Mouse (Mus musculus): ENCODE results near the gene Rpp21. TPM values are rescaled to one million over a fixed set of nuclear protein-coding genes. Genes with fewer than 3 reads are reported as not detected.
A peak's percentile ranks its signal among the peaks of the same experiment; 100 is the strongest.
"Not testable (repeated sequence)": the region's sequence is repeated elsewhere in the genome, so short reads cannot be mapped to it uniquely, and the experiment has no call there.

Rpp21 gene
- polyA plus RNA-seq, 1 experiment from 2014 or later: 113 TPM

DNA sequence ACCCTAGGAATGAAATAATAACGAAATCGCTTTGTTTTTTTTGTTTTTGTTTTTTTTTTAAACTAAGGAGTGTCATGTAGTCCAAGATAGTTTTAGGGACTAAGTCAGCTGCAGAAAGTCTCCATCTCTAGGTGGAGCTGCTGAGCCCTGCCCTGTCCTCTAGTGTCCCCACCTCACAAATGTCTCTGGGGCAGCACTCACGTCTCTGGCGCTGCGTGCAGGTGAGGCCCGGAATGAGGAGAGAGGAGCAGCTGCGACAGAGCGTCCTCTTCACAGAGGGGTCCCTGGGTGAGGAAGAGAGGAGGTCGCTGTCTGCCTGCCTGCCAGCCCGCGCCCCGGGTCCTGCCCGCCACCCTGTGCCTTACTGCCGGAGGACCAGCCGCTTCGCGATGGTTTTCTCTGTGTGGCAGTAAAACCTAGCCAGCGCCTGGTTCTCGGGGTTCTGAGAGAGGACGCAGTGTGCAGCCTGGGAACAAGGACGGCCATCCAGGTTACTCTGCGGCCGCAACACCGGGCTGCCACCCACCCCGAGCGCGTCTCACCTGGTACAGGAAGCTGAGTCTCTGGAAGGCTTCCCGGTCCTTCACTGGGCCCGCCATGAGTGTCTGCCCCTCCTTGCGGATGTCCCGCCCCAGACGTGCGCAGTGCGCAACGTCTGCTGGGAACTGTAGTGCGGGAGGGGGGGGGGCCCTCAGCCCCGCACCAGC lies 475 bp downstream of the Rpp21 start:
- Histone ChIP-seq H3K27ac (peak overlapping the region; percentile 88), H3K4me3 (replicated peaks) (peak overlapping the region; percentile 87), H3K36me3 (peaks cover 46% of the 10 kb centered on the region), H3K4me2 (peak overlapping the region; percentile 69), H3K9me3 (replicated peaks) (no peaks in the 10 kb centered on the region), H3K27me3 (no peaks in the 10 kb centered on the region), H3K4me1 (peaks cover 14% of the 10 kb centered on the region), H3K9ac (peak overlapping the region; percentile 84)
- under 1% methylated on average over 37 of the region's 37 CpGs for WGBS
- peak; percentile 97 for ATAC-seq (replicated peaks; ENCODE audit: low FRiP score)

DNA sequence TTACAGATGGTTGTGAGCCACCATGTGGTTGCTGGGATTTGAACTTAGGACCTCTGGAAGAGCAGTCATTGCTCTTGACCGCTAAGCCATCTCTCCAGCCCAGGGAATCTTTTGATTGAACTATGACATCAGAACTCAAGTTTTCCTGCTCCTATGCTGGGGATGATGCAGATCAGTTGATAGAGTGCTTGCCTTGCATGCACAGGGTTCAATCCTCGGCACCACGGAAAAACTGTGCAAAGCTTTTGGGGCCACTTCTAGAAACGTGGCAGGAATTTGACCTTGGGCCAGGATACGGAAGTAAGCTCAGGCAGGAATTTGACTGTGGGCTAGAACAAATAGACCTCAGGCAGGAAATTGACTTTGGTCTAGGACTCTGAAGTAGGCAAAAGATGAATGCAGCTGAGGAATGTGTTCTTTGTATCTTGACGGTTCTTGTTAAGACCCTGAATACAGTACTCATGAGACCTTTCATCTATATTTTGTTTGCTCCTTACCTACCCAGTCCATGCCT lies 4.7 kb downstream of the Rpp21 start:
- 52% methylated on average over 6 of the region's 6 CpGs for WGBS
- peaks cover 10% of the 10 kb centered on the region for H3K36me3 ChIP-seq
- no peak overlapping the region for H3K4me3 ChIP-seq (replicated peaks)
- no peaks in the 10 kb centered on the region for H3K9me3 ChIP-seq (replicated peaks)
- H3K27ac ChIP-seq: no peak overlapping the region
- H3K27me3 ChIP-seq: peaks cover 24% of the 10 kb centered on the region
- no peak overlapping the region for H3K4me2 ChIP-seq
- peaks cover 23% of the 10 kb centered on the region for H3K4me1 ChIP-seq
- no peak overlapping the region for H3K9ac ChIP-seq
- ATAC-seq (replicated peaks; ENCODE audit: low FRiP score): no peak

- peak; percentile 47; the same call in 1 of the 2 replicates for ATAC-seq (replicated peaks; ENCODE audit: low FRiP score)
- whole genome bisulfite sequencing: 7% methylated on average over 25 of the region's 25 CpGs
- Histone ChIP-seq H3K27ac (no peak overlapping the region), H3K27me3 (peaks cover 28% of the 10 kb centered on the region), H3K36me3 (peaks cover 10% of the 10 kb centered on the region), H3K4me1 (peaks cover 19% of the 10 kb centered on the region), H3K4me3 (replicated peaks) (peak overlapping the region; percentile 31), H3K9ac (0 out of 2 replicates have a peak overlapping the region, but pooled peaks have one; percentile 17), H3K9me3 (replicated peaks) (no peaks in the 10 kb centered on the region), H3K4me2 (peak overlapping the region; percentile 61)
Measured at GRCm38 (mm10) chr17:36252250-36252876, 5.5 kb downstream of the Rpp21 start.

GRCm38 (mm10) chr17:36248886-36249285 lies 9.0 kb downstream of the Rpp21 start:
- no peak overlapping the region for H3K27ac ChIP-seq
- H3K36me3 ChIP-seq: no peaks in the 10 kb centered on the region
- no peak overlapping the region for H3K9ac ChIP-seq
- WGBS: 23% methylated on average over 33 of the region's 33 CpGs
- H3K4me2 ChIP-seq: peak overlapping the region; percentile 42
- no peak for ATAC-seq (replicated peaks; ENCODE audit: low FRiP score)
- H3K4me3 ChIP-seq (replicated peaks): 0 out of 2 replicates have a peak overlapping the region, but pooled peaks have one; percentile 4
- H3K9me3 ChIP-seq (replicated peaks): no peaks in the 10 kb centered on the region
- peaks cover 13% of the 10 kb centered on the region; the same call in 1 of the 2 replicates for H3K4me1 ChIP-seq
- peaks cover 28% of the 10 kb centered on the region for H3K27me3 ChIP-seq

DNA sequence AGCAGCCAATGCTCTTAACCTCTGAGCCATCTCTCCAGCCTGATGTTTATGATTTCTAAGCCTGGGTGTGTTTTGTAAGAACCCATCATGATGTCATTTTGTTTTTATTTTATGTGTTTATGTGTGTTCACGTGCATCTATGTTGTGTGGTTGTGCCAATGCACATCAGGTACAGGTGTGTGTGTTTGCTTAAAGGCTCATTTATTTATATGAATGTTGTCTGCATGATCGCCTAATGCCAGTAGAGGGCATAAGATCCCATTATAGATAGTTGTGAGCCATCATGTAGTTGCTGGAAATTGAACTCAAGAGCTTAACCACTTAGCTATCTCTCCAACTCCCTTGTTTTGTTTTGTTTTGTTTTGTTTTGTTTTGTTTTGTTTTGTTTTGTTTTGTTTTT lies 12.1 kb downstream of the Rpp21 start:
- Histone ChIP-seq H3K4me3 (replicated peaks) (no peak overlapping the region), H3K36me3 (no peaks in the 10 kb centered on the region), H3K9me3 (replicated peaks) (no peaks in the 10 kb centered on the region), H3K27me3 (peaks cover 35% of the 10 kb centered on the region), H3K4me2 (no peak overlapping the region), H3K27ac (no peak overlapping the region), H3K4me1 (peaks cover 7% of the 10 kb centered on the region), H3K9ac (no peak overlapping the region)
- WGBS: 86% methylated on average over 2 of the region's 2 CpGs
- no peak for ATAC-seq (replicated peaks; ENCODE audit: low FRiP score)

- 55% methylated on average over 5 of the region's 5 CpGs for WGBS
Measured at GRCm38 (mm10) chr17:36244031-36244430, 13.8 kb downstream of the Rpp21 start.

DNA sequence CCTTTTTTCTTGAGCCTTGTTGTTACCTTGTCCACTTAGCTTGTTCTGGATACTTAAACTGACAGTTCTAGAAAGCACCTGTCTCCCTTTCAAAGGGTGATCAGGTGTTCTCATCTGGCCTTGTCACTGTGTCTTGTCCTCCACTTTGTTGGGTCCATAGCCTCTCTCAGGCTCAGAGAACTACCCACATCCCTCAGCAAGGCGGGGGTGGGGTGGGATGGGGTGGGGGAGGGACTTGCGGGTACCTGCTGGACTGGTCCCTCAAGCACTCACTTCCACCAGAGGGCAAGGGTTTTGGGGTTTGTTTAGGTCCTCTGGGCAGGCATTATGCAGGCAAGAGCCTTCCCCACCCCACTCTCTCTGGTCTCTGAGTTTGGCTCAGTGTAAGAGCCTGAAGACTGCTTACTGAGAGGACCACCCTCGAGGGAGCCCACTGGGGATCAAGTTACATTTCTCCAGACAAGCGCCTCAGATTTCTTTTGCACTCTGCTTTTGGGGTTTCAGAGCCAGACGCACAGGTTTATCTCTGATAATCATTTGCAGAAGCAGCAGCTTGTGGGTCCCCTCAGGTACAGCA lies 17.1 kb downstream of the Rpp21 start:
- no peak overlapping the region for H3K4me3 ChIP-seq (replicated peaks)
- 10% methylated on average over 5 of the region's 5 CpGs for WGBS
- H3K9ac ChIP-seq: no peak overlapping the region
- no peak for ATAC-seq (replicated peaks; ENCODE audit: low FRiP score)
- H3K27me3 ChIP-seq: peaks cover 51% of the 10 kb centered on the region
- 0 out of 2 replicates have a peak overlapping the region, but pooled peaks have one; percentile 12 for H3K4me2 ChIP-seq
- no peak overlapping the region for H3K27ac ChIP-seq
- H3K4me1 ChIP-seq: peaks cover 13% of the 10 kb centered on the region
- H3K36me3 ChIP-seq: no peaks in the 10 kb centered on the region
- H3K9me3 ChIP-seq (replicated peaks): no peaks in the 10 kb centered on the region

More at GRCm38 (mm10) chr17:36244031-36244430, 13.8 kb downstream of the Rpp21 start:
- ATAC-seq (replicated peaks; ENCODE audit: low FRiP score): no peak
- H3K4me3 ChIP-seq (replicated peaks): no peak overlapping the region
- no peak overlapping the region for H3K4me2 ChIP-seq
- H3K27ac ChIP-seq: no peak overlapping the region
- peaks cover 32% of the 10 kb centered on the region for H3K27me3 ChIP-seq
- H3K9ac ChIP-seq: no peak overlapping the region
- H3K36me3 ChIP-seq: no peaks in the 10 kb centered on the region
- H3K9me3 ChIP-seq (replicated peaks): no peaks in the 10 kb centered on the region
- H3K4me1 ChIP-seq: peaks cover 10% of the 10 kb centered on the region

DNA sequence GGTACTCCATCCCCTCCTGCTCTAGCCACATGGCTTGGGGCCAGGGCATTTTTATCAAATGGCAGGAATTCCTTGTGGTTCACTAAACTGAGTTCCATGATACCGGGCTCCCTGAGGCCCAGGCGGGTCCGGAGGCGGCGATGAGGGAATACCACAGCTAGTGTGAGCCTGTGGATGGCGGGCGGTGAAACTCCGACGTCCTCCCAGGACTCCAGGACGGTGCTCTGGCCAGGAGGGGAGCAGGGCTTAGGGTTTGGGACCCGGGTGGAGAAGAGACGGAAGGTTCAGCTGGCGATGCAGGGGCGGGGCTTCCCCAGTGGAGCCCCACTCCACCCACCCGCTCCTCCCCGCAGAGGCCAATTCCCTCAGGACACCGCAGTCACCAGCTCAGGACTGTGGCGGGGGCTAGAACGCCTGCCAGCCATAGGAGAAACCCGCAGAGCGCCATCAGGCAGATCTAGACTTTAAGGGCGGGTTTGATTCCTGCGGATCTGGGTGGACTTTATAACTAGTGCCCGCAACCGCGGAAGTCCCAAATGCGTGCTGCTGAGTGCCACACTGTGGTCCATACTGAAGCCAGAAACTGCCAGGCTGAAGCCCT lies 20.4 kb downstream of the Rpp21 start:
- ATAC-seq (replicated peaks; ENCODE audit: low FRiP score): 0 out of 2 replicates have a peak, but pooled peaks have one; percentile 33
- no peaks in the 10 kb centered on the region for H3K36me3 ChIP-seq
- 2% methylated on average over 27 of the region's 27 CpGs for WGBS
- H3K9ac ChIP-seq: peak overlapping the region; percentile 38; the same call in 1 of the 2 replicates
- H3K27ac ChIP-seq: no peak overlapping the region
- H3K9me3 ChIP-seq (replicated peaks): no peaks in the 10 kb centered on the region
- peaks cover 48% of the 10 kb centered on the region for H3K27me3 ChIP-seq
- H3K4me2 ChIP-seq: peak overlapping the region; percentile 65
- peaks cover 13% of the 10 kb centered on the region for H3K4me1 ChIP-seq
- H3K4me3 ChIP-seq (replicated peaks): peak overlapping the region; percentile 36

DNA sequence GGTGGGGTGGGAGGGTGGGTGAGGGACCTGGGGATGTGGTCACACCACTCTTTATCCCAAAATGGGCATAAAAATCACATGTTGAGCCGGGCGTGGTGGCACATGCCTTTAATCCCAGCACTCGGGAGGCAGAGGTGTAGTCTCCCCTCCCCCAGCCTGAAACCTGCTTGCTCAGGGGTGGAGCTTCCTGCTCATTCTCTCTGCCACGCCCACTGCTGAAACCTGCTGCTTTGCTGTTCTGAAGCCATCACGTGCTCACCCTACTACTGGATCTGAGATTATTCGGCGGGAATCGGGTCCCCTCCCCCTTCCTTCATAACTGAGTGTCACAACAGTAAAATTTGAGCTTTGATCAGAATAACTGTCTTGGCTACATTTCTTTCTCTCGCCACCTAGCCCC lies 22.6 kb downstream of the Rpp21 start:
- H3K9me3 ChIP-seq (replicated peaks); H3K27ac ChIP-seq; H3K4me2 ChIP-seq; H3K4me3 ChIP-seq (replicated peaks); H3K9ac ChIP-seq; ATAC-seq (replicated peaks; ENCODE audit: low FRiP score); H3K36me3 ChIP-seq; H3K4me1 ChIP-seq: not testable (repeated sequence)
- H3K27me3 ChIP-seq: peaks cover 35% of the 10 kb centered on the region
- 27% methylated on average over 9 of the region's 9 CpGs for WGBS

- 85% methylated on average over 5 of the region's 5 CpGs for WGBS
- peaks cover 6% of the 10 kb centered on the region for H3K4me1 ChIP-seq
- H3K4me2 ChIP-seq: no peak overlapping the region
- H3K9me3 ChIP-seq (replicated peaks): no peaks in the 10 kb centered on the region
- no peak overlapping the region for H3K4me3 ChIP-seq (replicated peaks)
- no peak for ATAC-seq (replicated peaks; ENCODE audit: low FRiP score)
- H3K27ac ChIP-seq: no peak overlapping the region
- H3K9ac ChIP-seq: no peak overlapping the region
- no peaks in the 10 kb centered on the region for H3K36me3 ChIP-seq
- H3K27me3 ChIP-seq: peaks cover 27% of the 10 kb centered on the region
Measured at GRCm38 (mm10) chr17:36233572-36233971, 24.3 kb downstream of the Rpp21 start.

- peaks cover 6% of the 10 kb centered on the region for H3K27me3 ChIP-seq
- H3K27ac ChIP-seq: no peak overlapping the region
- no peak overlapping the region for H3K4me2 ChIP-seq
- no peak overlapping the region for H3K9ac ChIP-seq
- ATAC-seq (replicated peaks; ENCODE audit: low FRiP score): no peak
- WGBS: 8% methylated on average over 35 of the region's 36 CpGs
- no peaks in the 10 kb centered on the region for H3K4me1 ChIP-seq
- no peak overlapping the region for H3K4me3 ChIP-seq (replicated peaks)
- no peaks in the 10 kb centered on the region for H3K9me3 ChIP-seq (replicated peaks)
- H3K36me3 ChIP-seq: no peaks in the 10 kb centered on the region
Measured at GRCm38 (mm10) chr17:36231318-36231717, 26.6 kb downstream of the Rpp21 start.

- H3K4me3 ChIP-seq (replicated peaks): no peak overlapping the region
- no peak overlapping the region for H3K27ac ChIP-seq
- H3K27me3 ChIP-seq: peaks cover 20% of the 10 kb centered on the region
- H3K4me1 ChIP-seq: no peaks in the 10 kb centered on the region
- H3K4me2 ChIP-seq: no peak overlapping the region
- ATAC-seq (replicated peaks; ENCODE audit: low FRiP score): no peak
- no peaks in the 10 kb centered on the region for H3K36me3 ChIP-seq
- H3K9me3 ChIP-seq (replicated peaks): no peaks in the 10 kb centered on the region
- 8% methylated on average over 5 of the region's 5 CpGs for WGBS
- no peak overlapping the region for H3K9ac ChIP-seq
Measured at GRCm38 (mm10) chr17:36229046-36229445, 28.8 kb downstream of the Rpp21 start.

Measured in kidney, embryonic 15.5 days (tissue).